Mouse (Mus musculus) ES-Bruce4 (cell line): ENCODE measurements around the gene Lrp6. TPM values are rescaled to one million over a fixed set of nuclear protein-coding genes. Genes with fewer than 3 reads are reported as not detected.

Experiments used
- H3K27ac ChIP-seq: 2 replicates; pipeline ENCODE4 v1.5.1; 2012; ENCODE audit warnings: low read length, inconsistent platforms; ENCODE audit not compliant: insufficient read depth
- H3K27me3 ChIP-seq: 2 replicates; pipeline ENCODE4 v1.6.1; 2012; ENCODE audit warnings: mild to moderate bottlenecking, low read length, inconsistent platforms; ENCODE audit not compliant: control insufficient read depth, poor library complexity, insufficient read depth, severe bottlenecking
- H3K36me3 ChIP-seq: 2 replicates; pipeline ENCODE4 v1.6.1; 2012; ENCODE audit warnings: inconsistent platforms, mild to moderate bottlenecking, low read length, moderate library complexity; ENCODE audit not compliant: control insufficient read depth, poor library complexity, insufficient read depth, severe bottlenecking
- H3K4me1 ChIP-seq: one replicate; pipeline ENCODE4 v1.8.1; 2011; ENCODE audit warnings: low read length; ENCODE audit not compliant: control insufficient read depth, insufficient read depth
- H3K4me3 ChIP-seq: 2 replicates; pipeline ENCODE4 v1.5.1; 2011; ENCODE audit warnings: low read depth, mild to moderate bottlenecking, low read length
- H3K9ac ChIP-seq: 2 replicates; pipeline ENCODE4 v1.6.1; 2012; ENCODE audit warnings: low read depth, mild to moderate bottlenecking, inconsistent platforms; ENCODE audit not compliant: poor library complexity, severe bottlenecking
- H3K9me3 ChIP-seq: replicated peaks from 2 replicates; pipeline ENCODE4 v1.6.1; 2012; ENCODE audit warnings: mild to moderate bottlenecking, low read length, inconsistent platforms; ENCODE audit not compliant: control insufficient read depth, poor library complexity, insufficient read depth, severe bottlenecking
- CTCF ChIP-seq: IDR thresholded peaks from one replicate; pipeline ENCODE4 v1.8.1; 2011; ENCODE audit warnings: low read depth, low read length
- EP300 ChIP-seq: IDR thresholded peaks from 2 replicates; pipeline ENCODE4 v1.6.1; 2011; ENCODE audit warnings: low read depth, low read length; ENCODE audit not compliant: insufficient read depth
- POLR2A ChIP-seq: IDR thresholded peaks from one replicate; pipeline ENCODE4 v1.8.1; 2011; ENCODE audit warnings: low read length; ENCODE audit not compliant: insufficient read depth
- polyA plus RNA-seq: library from polyadenylated mRNA; stranded (reverse); fragments of >200 nt; gene quantifications from 2 replicates; pipeline ENCODE4 v1.2.4, GENCODE M21; 2011; ENCODE audit warnings: low read depth; ENCODE audit not compliant: missing spikeins, insufficient read depth, insufficient read length

Gene Lrp6
- polyA plus RNA-seq, 1 experiment = 46.3 TPM

- Histone ChIP-seq H3K4me3 (no peak overlapping the region), H3K36me3 (no peaks in the 10 kb centered on the region), H3K27ac (no peak overlapping the region), H3K9ac (no peak overlapping the region), H3K4me1 (no peaks in the 10 kb centered on the region), H3K9me3 (no peaks in the 10 kb centered on the region), H3K27me3 (no peaks in the 10 kb centered on the region)
- TF ChIP-seq CTCF (no peak), POLR2A (no peak), EP300 (no peak)
Measured at GRCm38 (mm10) chr6:134526821-134527595, 39.8 kb downstream of the Lrp6 start.

- no peaks in the 10 kb centered on the region for H3K27me3 ChIP-seq
- H3K36me3 ChIP-seq = no peaks in the 10 kb centered on the region
- TF ChIP-seq EP300 (no peak), CTCF (no peak), POLR2A (no peak)
- no peak overlapping the region for H3K9ac ChIP-seq
- H3K27ac ChIP-seq = no peak overlapping the region
- H3K4me3 ChIP-seq = no peak overlapping the region
- no peaks in the 10 kb centered on the region for H3K4me1 ChIP-seq
- no peaks in the 10 kb centered on the region for H3K9me3 ChIP-seq
Measured at GRCm38 (mm10) chr6:134526275-134526674, 40.5 kb downstream of the Lrp6 start.

DNA sequence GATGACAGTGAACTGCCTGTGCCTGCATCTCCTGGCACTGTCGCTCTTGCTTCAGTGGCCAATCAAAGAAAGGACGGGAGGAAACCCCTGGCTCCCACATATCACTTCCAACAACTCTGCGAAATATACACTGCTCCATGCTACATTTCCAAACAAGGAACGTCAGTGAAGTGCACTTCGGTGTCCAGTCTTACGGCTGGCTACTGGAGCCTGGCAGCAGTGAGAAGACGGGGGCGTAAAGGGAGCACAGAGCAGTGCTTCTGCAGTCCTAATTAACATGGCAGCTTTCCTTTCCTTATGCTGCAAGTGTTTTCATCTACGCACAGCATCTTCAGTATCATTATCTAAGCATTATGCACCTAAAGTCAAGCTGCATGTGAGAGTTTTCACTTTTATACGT is 45.4 kb downstream of the Lrp6 start:
- Histone ChIP-seq H3K4me1 (no peaks in the 10 kb centered on the region), H3K9ac (no peak overlapping the region), H3K36me3 (peaks cover 2% of the 10 kb centered on the region; the same call in 1 of the 2 replicates), H3K27ac (no peak overlapping the region), H3K4me3 (no peak overlapping the region), H3K9me3 (no peaks in the 10 kb centered on the region), H3K27me3 (no peaks in the 10 kb centered on the region)
- TF ChIP-seq CTCF (no peak), POLR2A (no peak), EP300 (no peak)

- no peaks in the 10 kb centered on the region for H3K27me3 ChIP-seq
- no peaks in the 10 kb centered on the region for H3K4me1 ChIP-seq
- no peak overlapping the region for H3K27ac ChIP-seq
- H3K9ac ChIP-seq = no peak overlapping the region
- no peak overlapping the region for H3K4me3 ChIP-seq
- H3K9me3 ChIP-seq = no peaks in the 10 kb centered on the region
- TF ChIP-seq CTCF = no peak
- TF ChIP-seq POLR2A = no peak
- no peak for TF ChIP-seq EP300
- peaks cover 2% of the 10 kb centered on the region; the same call in 1 of the 2 replicates for H3K36me3 ChIP-seq
Measured at GRCm38 (mm10) chr6:134520821-134521220, 45.9 kb downstream of the Lrp6 start.

DNA sequence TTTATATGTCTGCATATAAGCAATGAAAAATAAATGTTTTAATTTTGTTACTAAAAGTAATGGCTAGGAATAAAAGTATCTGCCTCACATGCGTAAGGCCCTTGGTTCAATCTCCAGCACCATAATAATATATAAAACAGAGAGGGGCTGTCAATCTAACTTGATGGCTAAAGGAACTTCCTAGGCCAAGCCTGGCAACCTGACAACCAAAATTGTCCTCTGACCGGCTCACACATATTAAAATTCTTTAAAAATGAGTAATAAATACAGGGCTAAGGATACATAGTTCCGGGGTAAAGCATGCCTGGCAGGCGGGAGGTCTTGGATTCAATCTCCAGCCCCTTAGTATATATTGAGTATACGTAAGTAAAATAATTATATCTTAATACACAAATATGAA is 48.3 kb downstream of the Lrp6 start:
- no peaks in the 10 kb centered on the region for H3K9me3 ChIP-seq
- no peak overlapping the region for H3K9ac ChIP-seq
- H3K27me3 ChIP-seq = no peaks in the 10 kb centered on the region
- no peak overlapping the region for H3K4me3 ChIP-seq
- peaks cover 2% of the 10 kb centered on the region; the same call in 1 of the 2 replicates for H3K36me3 ChIP-seq
- H3K27ac ChIP-seq = no peak overlapping the region
- TF ChIP-seq POLR2A = no peak
- TF ChIP-seq CTCF = no peak
- TF ChIP-seq EP300 = no peak
- H3K4me1 ChIP-seq = no peaks in the 10 kb centered on the region

- Histone ChIP-seq H3K36me3 (peaks cover 2% of the 10 kb centered on the region; the same call in 1 of the 2 replicates), H3K9me3 (no peaks in the 10 kb centered on the region), H3K27ac (no peak overlapping the region), H3K4me3 (no peak overlapping the region), H3K4me1 (no peaks in the 10 kb centered on the region), H3K27me3 (no peaks in the 10 kb centered on the region), H3K9ac (no peak overlapping the region)
- TF ChIP-seq CTCF (no peak), POLR2A (no peak)
Measured at GRCm38 (mm10) chr6:134517141-134517540, 49.6 kb downstream of the Lrp6 start.
